Mouse (Mus musculus): ENCODE measurements around the gene Tnik. TPM values are rescaled to one million over a fixed set of nuclear protein-coding genes. Genes with fewer than 3 reads are reported as not detected.
A peak's percentile ranks its signal among the peaks of the same experiment; 100 is the strongest.

Gene Tnik
- 12.9 and 16.9 TPM in 2 replicates for polyA plus RNA-seq (2015; fragmentation: Nextera tagmentation; extraction: Ambion mirVana)

- Histone ChIP-seq H3K36me3 (ENCODE audit: control insufficient read depth, insufficient read depth, low read length) (no peaks in the 10 kb centered on the region), H3K4me1 (ENCODE audit: control insufficient read depth, insufficient read depth, low read length) (peaks cover 9% of the 10 kb centered on the region; the same call in 1 of the 2 replicates), H3K27me3 (ENCODE audit: control insufficient read depth, insufficient read depth, low read length) (no peaks in the 10 kb centered on the region), H3K27ac (ENCODE audit: low read length) (peak within 1 kb of the TSS; percentile 78), H3K9me3 (replicated peaks; ENCODE audit: control insufficient read depth, low read length) (no peaks in the 10 kb centered on the region), H3K9ac (ENCODE audit: low read length) (peak within 1 kb of the TSS; percentile 87), H3K4me3 (replicated peaks; ENCODE audit: low read length) (peak within 1 kb of the TSS; percentile 78), H3K4me2 (ENCODE audit: low read depth, low read length) (peak within 1 kb of the TSS; percentile 88)
- ATAC-seq (ENCODE audit: insufficient read depth, low FRiP score), result peak; percentile 94
- under 1% methylated on average over 59 of the region's 59 CpGs for WGBS
Measured at GRCm38 (mm10) chr3:28263002-28263947, at the start of gene Tnik. Gene Tnik, plus strand, starts transcription at chr3:28263214.

DNA sequence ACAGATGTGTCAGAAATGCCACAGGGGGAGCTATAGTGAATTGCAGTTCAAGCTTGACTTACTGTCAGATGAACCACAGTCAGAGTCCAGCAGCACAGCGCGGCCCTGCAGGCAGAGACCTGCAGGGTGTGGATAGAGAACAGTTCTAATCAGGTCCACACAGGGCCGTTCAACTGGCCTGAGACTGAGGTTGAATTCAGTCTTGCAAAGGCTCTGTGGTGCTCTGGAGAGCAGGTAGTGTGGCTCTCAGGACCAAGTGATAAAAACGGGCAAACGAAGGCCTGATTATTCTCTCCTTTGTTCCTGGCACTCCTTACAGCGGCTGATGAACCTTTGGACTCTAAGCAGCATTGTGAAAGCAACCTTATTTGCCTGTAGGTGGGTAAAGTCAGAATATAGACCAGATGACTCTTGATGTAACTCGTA lies 48.1 kb upstream of the Tnik start:
- Histone ChIP-seq H3K4me1 (ENCODE audit: control insufficient read depth, insufficient read depth, low read length) (no peaks in the 10 kb centered on the region), H3K27ac (ENCODE audit: low read length) (no peak overlapping the region), H3K9me3 (replicated peaks; ENCODE audit: control insufficient read depth, low read length) (no peaks in the 10 kb centered on the region), H3K4me2 (ENCODE audit: low read depth, low read length) (no peak overlapping the region), H3K27me3 (ENCODE audit: control insufficient read depth, insufficient read depth, low read length) (no peaks in the 10 kb centered on the region), H3K36me3 (ENCODE audit: control insufficient read depth, insufficient read depth, low read length) (no peaks in the 10 kb centered on the region), H3K9ac (ENCODE audit: low read length) (no peak overlapping the region), H3K4me3 (replicated peaks; ENCODE audit: low read length) (no peak overlapping the region)
- 76% methylated on average over 7 of the region's 7 CpGs for WGBS
- peak; percentile 78 for ATAC-seq (ENCODE audit: insufficient read depth, low FRiP score)

DNA sequence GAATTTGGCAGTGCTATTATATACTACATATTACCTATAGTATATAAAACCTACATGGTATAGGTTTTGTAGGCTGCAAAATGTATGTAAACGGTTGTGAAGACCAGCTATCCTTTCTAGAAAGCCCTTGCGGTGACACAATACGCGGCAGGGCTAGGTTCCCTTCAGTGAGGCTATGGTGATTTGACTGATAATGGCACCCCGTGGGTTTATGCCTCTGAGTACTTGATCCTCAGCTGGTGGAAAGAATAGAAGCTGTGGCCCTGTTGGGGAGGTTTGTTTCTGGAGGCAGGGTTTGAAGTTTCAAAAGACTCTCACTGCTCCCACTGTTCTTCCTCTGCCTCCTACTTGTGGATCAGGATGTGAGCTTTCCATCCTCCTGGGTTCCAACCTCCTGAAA lies 46.0 kb upstream of the Tnik start:
- H3K27me3 ChIP-seq (ENCODE audit: control insufficient read depth, insufficient read depth, low read length), result no peaks in the 10 kb centered on the region
- H3K4me2 ChIP-seq (ENCODE audit: low read depth, low read length), result no peak overlapping the region
- ATAC-seq (ENCODE audit: insufficient read depth, low FRiP score), result no peak
- H3K27ac ChIP-seq (ENCODE audit: low read length), result no peak overlapping the region
- no peaks in the 10 kb centered on the region for H3K4me1 ChIP-seq (ENCODE audit: control insufficient read depth, insufficient read depth, low read length)
- no peaks in the 10 kb centered on the region for H3K36me3 ChIP-seq (ENCODE audit: control insufficient read depth, insufficient read depth, low read length)
- H3K4me3 ChIP-seq (replicated peaks; ENCODE audit: low read length), result no peak overlapping the region
- H3K9ac ChIP-seq (ENCODE audit: low read length), result no peak overlapping the region
- 45% methylated on average over 5 of the region's 5 CpGs for WGBS
- no peaks in the 10 kb centered on the region for H3K9me3 ChIP-seq (replicated peaks; ENCODE audit: control insufficient read depth, low read length)

DNA sequence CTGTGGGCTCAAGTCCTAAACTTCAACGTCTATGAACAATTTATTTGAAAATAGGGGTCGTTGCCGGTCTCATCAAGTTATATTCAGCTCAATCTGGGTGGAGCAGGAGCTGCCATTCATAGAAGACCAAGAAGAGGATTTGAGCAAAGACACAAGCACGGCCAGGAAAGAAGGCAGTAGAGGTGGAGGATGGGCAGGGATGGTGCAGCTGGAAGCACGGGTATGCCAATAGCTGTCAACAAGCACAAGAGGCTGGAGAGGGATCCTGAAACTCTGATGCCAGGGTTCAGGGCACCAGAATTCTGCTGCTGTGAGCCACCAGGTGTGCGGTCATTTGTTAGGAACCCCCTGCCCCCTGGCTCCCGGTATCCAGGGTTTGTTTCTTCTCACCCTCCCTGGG lies 43.5 kb upstream of the Tnik start:
- Histone ChIP-seq H3K27me3 (ENCODE audit: control insufficient read depth, insufficient read depth, low read length) (no peaks in the 10 kb centered on the region), H3K4me2 (ENCODE audit: low read depth, low read length) (no peak overlapping the region), H3K9me3 (replicated peaks; ENCODE audit: control insufficient read depth, low read length) (no peaks in the 10 kb centered on the region), H3K27ac (ENCODE audit: low read length) (no peak overlapping the region), H3K4me3 (replicated peaks; ENCODE audit: low read length) (no peak overlapping the region), H3K4me1 (ENCODE audit: control insufficient read depth, insufficient read depth, low read length) (no peaks in the 10 kb centered on the region), H3K36me3 (ENCODE audit: control insufficient read depth, insufficient read depth, low read length) (no peaks in the 10 kb centered on the region), H3K9ac (ENCODE audit: low read length) (no peak overlapping the region)
- ATAC-seq (ENCODE audit: insufficient read depth, low FRiP score), result no peak
- WGBS, result 87% methylated on average over 7 of the region's 7 CpGs

- Histone ChIP-seq H3K36me3 (ENCODE audit: control insufficient read depth, insufficient read depth, low read length) (no peaks in the 10 kb centered on the region), H3K27me3 (ENCODE audit: control insufficient read depth, insufficient read depth, low read length) (no peaks in the 10 kb centered on the region), H3K4me3 (replicated peaks; ENCODE audit: low read length) (no peak overlapping the region), H3K4me1 (ENCODE audit: control insufficient read depth, insufficient read depth, low read length) (no peaks in the 10 kb centered on the region), H3K4me2 (ENCODE audit: low read depth, low read length) (no peak overlapping the region), H3K9me3 (replicated peaks; ENCODE audit: control insufficient read depth, low read length) (no peaks in the 10 kb centered on the region), H3K9ac (ENCODE audit: low read length) (no peak overlapping the region), H3K27ac (ENCODE audit: low read length) (no peak overlapping the region)
- WGBS, result 86% methylated on average over 3 of the region's 3 CpGs
- ATAC-seq (ENCODE audit: insufficient read depth, low FRiP score), result no peak
Measured at GRCm38 (mm10) chr3:28219964-28220363, 43.0 kb upstream of the Tnik start.

- peaks cover 2% of the 10 kb centered on the region; the same call in 1 of the 2 replicates for H3K4me1 ChIP-seq (ENCODE audit: control insufficient read depth, insufficient read depth, low read length)
- H3K4me3 ChIP-seq (replicated peaks; ENCODE audit: low read length), result no peak overlapping the region
- ATAC-seq (ENCODE audit: insufficient read depth, low FRiP score), result no peak
- no peak overlapping the region for H3K9ac ChIP-seq (ENCODE audit: low read length)
- no peaks in the 10 kb centered on the region for H3K9me3 ChIP-seq (replicated peaks; ENCODE audit: control insufficient read depth, low read length)
- H3K27ac ChIP-seq (ENCODE audit: low read length), result no peak overlapping the region
- no peak overlapping the region for H3K4me2 ChIP-seq (ENCODE audit: low read depth, low read length)
- 59% methylated on average over 15 of the region's 15 CpGs for WGBS
- no peaks in the 10 kb centered on the region for H3K27me3 ChIP-seq (ENCODE audit: control insufficient read depth, insufficient read depth, low read length)
- no peaks in the 10 kb centered on the region for H3K36me3 ChIP-seq (ENCODE audit: control insufficient read depth, insufficient read depth, low read length)
Measured at GRCm38 (mm10) chr3:28224437-28225356, 38.3 kb upstream of the Tnik start.

DNA sequence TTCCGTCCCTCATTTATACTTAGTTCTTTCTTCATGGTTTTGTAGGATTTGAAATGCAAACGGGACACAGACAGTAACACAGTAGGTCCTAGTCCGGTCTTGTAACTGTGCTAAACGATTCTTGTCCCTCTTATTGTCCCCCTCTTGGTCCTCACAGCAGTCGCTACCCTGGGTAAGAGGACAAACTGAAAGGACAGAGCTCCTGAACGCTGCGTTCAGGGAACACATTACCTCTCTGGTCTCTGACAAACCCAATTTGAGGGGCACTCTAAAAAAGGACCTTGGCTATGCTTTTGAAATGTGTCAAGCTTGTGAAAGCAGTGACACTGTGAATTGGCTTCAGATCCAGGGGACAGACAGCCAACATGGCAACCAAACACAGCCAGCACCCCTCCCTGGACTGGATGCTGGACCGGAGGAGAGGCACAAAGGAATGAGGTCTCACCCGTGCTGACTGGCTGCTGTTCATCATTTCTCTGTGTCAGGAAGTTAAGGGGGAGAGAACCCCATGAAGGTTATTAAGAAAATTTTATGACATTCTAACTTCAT lies 37.6 kb upstream of the Tnik start:
- H3K27ac ChIP-seq (ENCODE audit: low read length), result no peak overlapping the region
- no peaks in the 10 kb centered on the region for H3K27me3 ChIP-seq (ENCODE audit: control insufficient read depth, insufficient read depth, low read length)
- H3K9ac ChIP-seq (ENCODE audit: low read length), result no peak overlapping the region
- H3K4me3 ChIP-seq (replicated peaks; ENCODE audit: low read length), result no peak overlapping the region
- ATAC-seq (ENCODE audit: insufficient read depth, low FRiP score), result no peak
- H3K4me2 ChIP-seq (ENCODE audit: low read depth, low read length), result no peak overlapping the region
- no peaks in the 10 kb centered on the region for H3K36me3 ChIP-seq (ENCODE audit: control insufficient read depth, insufficient read depth, low read length)
- 84% methylated on average over 9 of the region's 9 CpGs for WGBS
- H3K9me3 ChIP-seq (replicated peaks; ENCODE audit: control insufficient read depth, low read length), result no peaks in the 10 kb centered on the region
- peaks cover 2% of the 10 kb centered on the region; the same call in 1 of the 2 replicates for H3K4me1 ChIP-seq (ENCODE audit: control insufficient read depth, insufficient read depth, low read length)

DNA sequence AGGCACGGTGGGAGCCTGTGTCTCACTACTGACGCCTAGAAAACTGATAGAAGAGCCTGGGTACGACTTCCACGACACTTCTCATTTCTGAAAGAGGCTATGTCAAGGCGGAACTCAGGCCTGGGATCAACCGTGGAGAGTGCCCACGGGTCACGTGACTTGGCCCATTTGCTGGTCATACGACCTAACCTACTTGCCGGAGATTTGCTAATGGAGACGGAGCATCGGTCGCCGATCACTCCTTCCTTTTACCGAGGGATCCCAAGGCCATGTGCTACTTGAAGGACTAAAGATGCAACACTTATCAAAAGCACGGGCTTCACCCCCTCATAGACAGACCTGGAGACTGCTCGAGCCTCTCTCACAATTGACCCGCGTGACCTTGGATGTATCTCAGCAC lies 36.8 kb upstream of the Tnik start:
- WGBS, result 92% methylated on average over 19 of the region's 19 CpGs
- no peaks in the 10 kb centered on the region for H3K9me3 ChIP-seq (replicated peaks; ENCODE audit: control insufficient read depth, low read length)
- no peak for ATAC-seq (ENCODE audit: insufficient read depth, low FRiP score)
- H3K4me2 ChIP-seq (ENCODE audit: low read depth, low read length), result no peak overlapping the region
- H3K27ac ChIP-seq (ENCODE audit: low read length), result no peak overlapping the region
- H3K9ac ChIP-seq (ENCODE audit: low read length), result no peak overlapping the region
- no peaks in the 10 kb centered on the region for H3K27me3 ChIP-seq (ENCODE audit: control insufficient read depth, insufficient read depth, low read length)
- H3K36me3 ChIP-seq (ENCODE audit: control insufficient read depth, insufficient read depth, low read length), result no peaks in the 10 kb centered on the region
- H3K4me3 ChIP-seq (replicated peaks; ENCODE audit: low read length), result no peak overlapping the region
- H3K4me1 ChIP-seq (ENCODE audit: control insufficient read depth, insufficient read depth, low read length), result peaks cover 2% of the 10 kb centered on the region; the same call in 1 of the 2 replicates
